Mouse (Mus musculus) megakaryocyte, embryonic 14.5 days (primary cell): ENCODE measurements around the gene Rpp30. TPM values are rescaled to one million over a fixed set of nuclear protein-coding genes. Genes with fewer than 3 reads are reported as not detected.

ENCODE experiments used
- H3K27me3 ChIP-seq: replicated peaks from 2 replicates; pipeline ENCODE3; 2012; ENCODE audit warnings: inconsistent platforms
- H3K36me3 ChIP-seq: replicated peaks from 2 replicates; pipeline ENCODE3; 2012; ENCODE audit warnings: low read length, inconsistent platforms, mixed read lengths
- H3K4me1 ChIP-seq: 2 replicates; pipeline ENCODE4 v1.6.1; 2012; ENCODE audit warnings: inconsistent platforms
- H3K4me3 ChIP-seq: replicated peaks from 2 replicates; pipeline ENCODE3; 2012; ENCODE audit warnings: moderate library complexity, mild to moderate bottlenecking, inconsistent platforms
- H3K9me3 ChIP-seq: 2 replicates; pipeline ENCODE4 v1.6.1; 2012; ENCODE audit warnings: inconsistent platforms
- FLI1 ChIP-seq: IDR thresholded peaks from 2 replicates; pipeline ENCODE4 v1.6.1; 2012; ENCODE audit warnings: low read length, inconsistent platforms, mixed read lengths
- GATA1 ChIP-seq: IDR thresholded peaks from 3 replicates; pipeline ENCODE4 v1.6.1; 2012; ENCODE audit warnings: mixed read lengths, low read length, inconsistent platforms, borderline replicate concordance
- polyA plus RNA-seq: library from polyadenylated mRNA; stranded (reverse); fragments of >175 nt; gene quantifications from 2 replicates; pipeline ENCODE4 v1.2.3, GENCODE M21; 2012; ENCODE audit warnings: low replicate concordance; ENCODE audit not compliant: insufficient read depth

The Rpp30 gene
- polyA plus RNA-seq, 1 experiment: 5.5 TPM

DNA sequence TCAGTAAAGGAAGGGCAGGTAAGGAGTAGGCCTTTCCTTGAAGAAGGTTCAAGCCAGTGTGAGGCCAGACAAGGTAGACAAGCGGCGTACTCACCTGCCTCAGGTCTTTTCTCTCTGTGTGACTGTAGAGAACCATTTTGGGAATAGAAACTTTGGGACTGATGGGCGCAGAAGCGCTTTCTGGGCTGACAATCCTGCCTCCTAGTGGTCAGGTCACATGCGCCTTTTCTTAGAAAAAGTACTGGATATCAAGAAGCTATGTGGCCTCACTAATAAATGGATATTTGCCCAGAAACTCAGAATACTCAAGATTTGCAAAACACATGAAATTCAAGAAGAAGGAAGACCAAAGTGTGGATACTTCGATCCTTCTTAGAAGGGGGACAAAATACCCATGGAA is 65.1 kb downstream of the Rpp30 start:
- H3K9me3 ChIP-seq: peaks cover 8% of the 10 kb centered on the region; the same call in 1 of the 2 replicates
- H3K4me1 ChIP-seq: peaks cover 4% of the 10 kb centered on the region; the same call in 1 of the 2 replicates
- H3K4me3 ChIP-seq: no peak overlapping the region
- no peak for TF ChIP-seq FLI1
- no peak for TF ChIP-seq GATA1
- H3K27me3 ChIP-seq: peaks cover 5% of the 10 kb centered on the region
- H3K36me3 ChIP-seq: no peaks in the 10 kb centered on the region

DNA sequence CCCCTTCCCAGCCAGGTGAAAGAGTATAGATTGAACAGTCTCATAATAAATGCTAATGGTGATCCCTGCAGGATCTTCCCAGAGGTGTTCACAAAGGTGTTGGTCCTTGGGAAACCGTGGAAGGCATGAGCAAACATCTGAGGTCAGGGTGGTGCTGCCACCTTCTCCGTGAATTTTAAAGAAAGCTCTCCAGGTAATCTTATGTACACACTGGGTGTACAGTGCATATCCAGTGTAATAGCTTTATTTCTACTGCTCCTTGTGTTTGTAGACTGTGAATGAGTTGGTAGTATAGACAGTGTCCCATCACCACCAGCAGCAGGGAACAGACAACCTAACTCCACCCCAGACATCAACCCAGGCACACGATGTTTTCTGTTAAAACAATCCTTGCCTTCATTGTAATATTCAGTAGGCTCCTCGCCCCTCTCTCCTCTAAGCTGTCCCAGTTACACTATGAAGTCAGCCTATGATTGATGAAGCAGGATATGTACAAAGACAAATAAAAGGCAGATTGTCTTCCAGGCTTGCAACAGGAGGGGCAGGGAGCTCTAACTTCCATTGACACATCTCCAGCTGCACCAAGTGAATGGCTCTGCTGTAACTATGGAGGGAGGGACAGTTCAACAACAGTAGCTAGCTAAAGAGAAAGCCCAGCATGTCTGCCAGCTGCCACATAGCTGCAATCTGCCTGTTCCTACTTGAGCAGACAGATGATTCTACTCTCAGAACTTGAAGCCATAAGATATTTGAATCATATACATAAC is 66.9 kb downstream of the Rpp30 start:
- H3K4me3 ChIP-seq: no peak overlapping the region
- no peak for TF ChIP-seq GATA1
- no peak for TF ChIP-seq FLI1

More for the DNA sequence above, 66.9 kb downstream of the Rpp30 start:
- Histone ChIP-seq H3K4me1 (peaks cover 4% of the 10 kb centered on the region; the same call in 1 of the 2 replicates), H3K27me3 (peaks cover 5% of the 10 kb centered on the region), H3K36me3 (no peaks in the 10 kb centered on the region), H3K9me3 (no peaks in the 10 kb centered on the region)

Other genes starting within 250 kb of the Rpp30 start
- 0.09 and 2.5 TPM in 2 replicates for gene Htr7, start 26.2 kb upstream of the Rpp30 start, polyA plus RNA-seq
- gene Ankrd1, start 36.4 kb downstream of the Rpp30 start, polyA plus RNA-seq: not detected in 2 replicates